In genomic region chr5:125088076-125088475, GRCm38 (mm10) we compare ENCODE assay signal across 18 mouse cellular contexts.
"Had no signal": no experiment of that assay in that cellular context is flagged by ENCODE, and none has a peak within 500 bp of the region (broad histone marks: within the 10 kb centered on the region; RNA-seq: fewer than 3 reads in every experiment).

No protein-coding gene starts in this region.

- DNase-seq: kidney, postnatal 25 days; layer of hippocampus, adult 9-11 months; liver; liver, embryonic 13.5 days; lung, embryonic 14.5 days; right cerebral cortex, postnatal 25 days; thymus, adult 18-20 months; thymus, postnatal 4 days had no signal

- H3K4me3 ChIP-seq: layer of hippocampus, adult 2 months; limb, embryonic 10.5 days; limb, embryonic 13.5 days; liver, embryonic 13.5 days; midbrain, embryonic 12.5 days; midbrain, embryonic 15.5 days; neural tube, embryonic 12.5 days; neural tube, embryonic 15.5 days had no signal

- H3K9me3 ChIP-seq: limb, embryonic 10.5 days; liver, embryonic 13.5 days; midbrain, embryonic 15.5 days; neural tube, embryonic 12.5 days; neural tube, embryonic 15.5 days had no signal

- H3K27ac ChIP-seq: kidney, postnatal 0 days; layer of hippocampus, adult 2 months; limb, embryonic 10.5 days; limb, embryonic 13.5 days; liver, embryonic 13.5 days; macrophage; midbrain, embryonic 12.5 days; midbrain, embryonic 15.5 days; neural tube, embryonic 12.5 days; neural tube, embryonic 15.5 days had no signal

- ATAC-seq: lung, postnatal 0 days; midbrain, embryonic 15.5 days had no signal

- H3K27me3 ChIP-seq: limb, embryonic 13.5 days; liver, embryonic 13.5 days; midbrain, embryonic 12.5 days; midbrain, embryonic 15.5 days; neural tube, embryonic 12.5 days; neural tube, embryonic 15.5 days had no signal

- H3K4me2 ChIP-seq: limb, embryonic 13.5 days; liver, embryonic 13.5 days; lung, embryonic 14.5 days; midbrain, embryonic 12.5 days; midbrain, embryonic 15.5 days; neural tube, embryonic 12.5 days; neural tube, embryonic 15.5 days had no signal

- H3K9ac ChIP-seq: limb, embryonic 13.5 days; liver, embryonic 13.5 days; lung, embryonic 14.5 days; midbrain, embryonic 12.5 days; midbrain, embryonic 15.5 days; neural tube, embryonic 12.5 days; neural tube, embryonic 15.5 days had no signal

- H3K4me1 ChIP-seq: liver, embryonic 13.5 days; midbrain, embryonic 15.5 days had no signal
